In genomic region chr12:77237950-77238530, GRCm38 (mm10) we compare ENCODE assay signal across 8 mouse cellular contexts. TPM values are rescaled to one million over a fixed set of nuclear protein-coding genes. Genes with fewer than 3 reads are reported as not detected.
DNase-seq lines count a peak whose midpoint lies in the region; ATAC-seq lines count a peak whose summit lies in the region.

TSS of gene Fut8 (plus strand) at chr12:77238125.

- H3K9me3 ChIP-seq in hindbrain, embryonic 16.5 days (ENCODE audit: control insufficient read depth, low read length): no peaks in the 10 kb centered on the region

- H3K27ac ChIP-seq in hindbrain, embryonic 16.5 days (ENCODE audit: low read depth, low read length): peak within 1 kb of the TSS; percentile 98
- H3K27ac ChIP-seq in macrophage: no peak within 1 kb of the TSS

- no peaks in the 10 kb centered on the region for H3K36me3 ChIP-seq in hindbrain, embryonic 16.5 days (ENCODE audit: control insufficient read depth, insufficient read depth, low read length)
- no peaks in the 10 kb centered on the region for H3K36me3 ChIP-seq in macrophage (ENCODE audit: inconsistent target)

- H3K79me2 ChIP-seq in macrophage (ENCODE audit: inconsistent target): peaks cover 20% of the 10 kb centered on the region; the same call in 1 of the 2 replicates

- WGBS in hindbrain, embryonic 16.5 days: under 1% methylated on average over 44 of the region's 46 CpGs
- under 1% methylated on average over 46 of the region's 46 CpGs for WGBS in macrophage (ENCODE audit: missing documents)

- peak within 1 kb of the TSS; percentile 84 for H3K4me2 ChIP-seq in hindbrain, embryonic 16.5 days (ENCODE audit: low read length)

- peak; percentile 80 for ATAC-seq in hindbrain, embryonic 16.5 days

- H3K4me3 ChIP-seq in hindbrain, embryonic 16.5 days (ENCODE audit: low read length): peak within 1 kb of the TSS; percentile 93
- H3K4me3 ChIP-seq in macrophage (ENCODE audit: inconsistent target): peak within 1 kb of the TSS; percentile 56

- no peaks in the 10 kb centered on the region for H3K27me3 ChIP-seq in hindbrain, embryonic 16.5 days (replicated peaks; ENCODE audit: control insufficient read depth, insufficient read depth, low read length)

- peak; percentile 94 for DNase-seq in R1 (ENCODE audit: low read depth, low spot score)
- DNase-seq in cerebellum, postnatal 25 days: peak; percentile 93 to 94
- DNase-seq in frontal cortex, postnatal 36 days (ENCODE audit: low spot score in 2 of 2): peak; percentile 87 to 91
- DNase-seq in left cerebral cortex, adult 18-20 months (ENCODE audit: low spot score in 2 of 2): peak; percentile 82 to 89
- DNase-seq in right cerebral cortex, adult 18-20 months: peak; percentile 94
- peak; percentile 57 for DNase-seq in urinary bladder, postnatal 10 days (ENCODE audit: low spot score)

- H3K9ac ChIP-seq in hindbrain, embryonic 16.5 days (ENCODE audit: low read depth, low read length): peak within 1 kb of the TSS; percentile 98

- peaks cover 7% of the 10 kb centered on the region; the same call in 1 of the 2 replicates for H3K4me1 ChIP-seq in hindbrain, embryonic 16.5 days (ENCODE audit: control insufficient read depth, insufficient read depth, low read depth, low read length)

RNA-seq across cellular contexts. Expression of gene Fut8, which starts in this region (rescaled TPM):
- polyA plus RNA-seq in hindbrain, embryonic 16.5 days (2015; fragmentation: Nextera tagmentation; extraction: Ambion mirVana): 62.2 and 64.6 TPM in 2 replicates
- total RNA-seq in left cerebral cortex, adult 18-20 months (2021): 10 to 100 TPM; 53.3 to 59.8 TPM
- 100 to 1,000 TPM in 2 of 26 experiments, 10 to 100 TPM in 24; 29.7 to 145 (median 56.4) TPM for total RNA-seq in macrophage (2018; cell fraction: chromatin; rRNA removed)
- 10 to 100 TPM; 21.3 to 39.9 (median 28.7) TPM for total RNA-seq in macrophage (2018; cell fraction: cytosol; rRNA removed)
- total RNA-seq in macrophage (2018; cell fraction: nucleus; rRNA removed): 100 to 1,000 TPM in 1 of 26 experiments, 10 to 100 TPM in 25; 32.8 to 106 (median 48.6) TPM
- 19.2 to 29.5 TPM (median 21.0 TPM) in 3 replicates for polyA plus RNA-seq in macrophage (2018)
